Mouse (Mus musculus): Measurements from ENCODE around the gene Adgrf1.

Gene Adgrf1

GRCm38 (mm10) chr17:43362362-43362761 is 92.2 kb downstream of the Adgrf1 start:
- no peak for DNase-seq (ENCODE audit: low spot score)

- no peak for DNase-seq (ENCODE audit: low spot score)
Measured at GRCm38 (mm10) chr17:43362881-43363280, 92.8 kb downstream of the Adgrf1 start.

- no peak for DNase-seq (ENCODE audit: low spot score)
Measured at GRCm38 (mm10) chr17:43363921-43364320, 93.8 kb downstream of the Adgrf1 start.

- no peak for DNase-seq (ENCODE audit: low spot score)
Measured at GRCm38 (mm10) chr17:43365297-43365696, 95.2 kb downstream of the Adgrf1 start.

- DNase-seq (ENCODE audit: low spot score): no peak
Measured at GRCm38 (mm10) chr17:43366486-43366885, 96.4 kb downstream of the Adgrf1 start.

- DNase-seq (ENCODE audit: low spot score): no peak
Measured at GRCm38 (mm10) chr17:43368171-43368576, 98.0 kb downstream of the Adgrf1 start.

GRCm38 (mm10) chr17:43372604-43373003 is 102.5 kb downstream of the Adgrf1 start:
- no peak for DNase-seq (ENCODE audit: low spot score)

GRCm38 (mm10) chr17:43374020-43374419 is 103.9 kb downstream of the Adgrf1 start:
- DNase-seq (ENCODE audit: low spot score): no peak

Data from layer of hippocampus, adult 9-10 months (tissue).